Mouse (Mus musculus) kidney, adult 2 months (tissue): ENCODE measurements at regions not wholly inside any gene's neighbourhood (a gene's known extent, or its start where the extent isn't known, plus 50 kb on each side); places are given as distances from the start of the nearest gene placed in this dataset.

Source experiments
- CTCF ChIP-seq: fragments of 200-500 bp; conservative IDR thresholded peaks from 2 replicates; pipeline ENCODE4 v1.5.1; 2011; ENCODE audit warnings: low read depth, mild to moderate bottlenecking, control low read depth, low read length, moderate library complexity, mixed read lengths; ENCODE audit not compliant: insufficient read depth, insufficient read length
- POLR2A ChIP-seq: fragments of 200-500 bp; IDR thresholded peaks from one replicate; pipeline ENCODE4 v1.6.1; 2011; ENCODE audit warnings: low read depth, low read length, control low read depth

DNA sequence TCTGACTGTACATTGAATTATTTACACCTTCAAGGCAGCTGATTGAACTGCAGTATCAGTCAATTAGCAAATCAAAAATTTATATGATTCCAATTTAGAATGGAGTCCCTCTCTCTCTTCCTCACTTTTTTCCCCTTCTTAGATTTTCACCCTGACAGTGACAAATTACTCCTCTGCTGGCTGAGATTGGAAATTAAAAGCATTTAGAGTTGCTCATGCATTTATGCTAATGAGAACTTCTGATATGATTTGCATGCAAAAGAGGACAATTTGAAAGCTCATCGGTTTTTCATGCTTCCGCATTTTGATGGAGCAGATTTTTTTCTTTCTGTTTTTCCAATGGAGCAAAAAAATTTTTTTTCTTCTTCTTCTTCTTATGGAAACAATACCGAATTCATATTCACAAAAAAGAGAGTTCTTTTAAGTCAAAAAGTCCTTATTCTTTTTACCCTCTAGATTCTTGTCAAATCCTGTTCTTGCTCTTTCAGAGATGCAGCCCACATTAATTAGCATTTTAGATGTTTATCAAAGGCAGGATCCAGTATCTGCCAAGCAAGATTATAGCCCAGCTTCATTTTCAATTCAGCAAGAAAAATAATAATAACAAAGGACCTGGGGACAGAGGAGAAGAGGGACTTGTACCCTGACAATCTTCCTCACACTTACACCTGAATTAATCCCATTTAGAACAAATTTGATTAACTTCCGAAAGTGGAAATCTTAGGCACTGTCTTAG is 173.6 kb upstream of the Nox3 start:
- TF ChIP-seq POLR2A = no peak
- no peak for TF ChIP-seq CTCF
